Mouse (Mus musculus) ES-E14 (cell line): ENCODE data around the gene Phf1.

Experiments
- CHD2 ChIP-seq: IDR thresholded peaks from 2 replicates; pipeline ENCODE4 v1.6.1; 2014; ENCODE audit warnings: mild to moderate bottlenecking, low read depth, low read length, inconsistent platforms
- HCFC1 ChIP-seq: IDR thresholded peaks from 2 replicates; pipeline ENCODE4 v1.6.1; 2012; ENCODE audit warnings: low read length, inconsistent platforms, borderline replicate concordance; ENCODE audit not compliant: insufficient read depth
- MAFK ChIP-seq: IDR thresholded peaks from 2 replicates; pipeline ENCODE4 v1.6.1; 2014; ENCODE audit warnings: mild to moderate bottlenecking, low read depth, low read length, inconsistent platforms; ENCODE audit not compliant: insufficient read depth
- ZC3H11A ChIP-seq: IDR thresholded peaks from 2 replicates; pipeline ENCODE4 v1.6.1; 2012; ENCODE audit warnings: low read depth, mild to moderate bottlenecking, inconsistent platforms, low read length, borderline replicate concordance
- ZNF384 ChIP-seq: IDR thresholded peaks from 2 replicates; pipeline ENCODE4 v1.6.1; 2012; ENCODE audit warnings: low read depth, low read length, inconsistent platforms

- TF ChIP-seq ZC3H11A (no peak), HCFC1 (no peak), ZNF384 (no peak), CHD2 (no peak), MAFK (no peak)
These were observed 24.0 kb downstream of the Phf1 start for GRCm38 (mm10) chr17:26956895-26957294.
